Mouse (Mus musculus) thymus, postnatal 14 days (tissue): ENCODE data around the gene Pla2g7.

Experiments used
- DNase-seq: peaks from one replicate; pipeline ENCODE4 v3.0.0; 2021

The Pla2g7 gene

DNA sequence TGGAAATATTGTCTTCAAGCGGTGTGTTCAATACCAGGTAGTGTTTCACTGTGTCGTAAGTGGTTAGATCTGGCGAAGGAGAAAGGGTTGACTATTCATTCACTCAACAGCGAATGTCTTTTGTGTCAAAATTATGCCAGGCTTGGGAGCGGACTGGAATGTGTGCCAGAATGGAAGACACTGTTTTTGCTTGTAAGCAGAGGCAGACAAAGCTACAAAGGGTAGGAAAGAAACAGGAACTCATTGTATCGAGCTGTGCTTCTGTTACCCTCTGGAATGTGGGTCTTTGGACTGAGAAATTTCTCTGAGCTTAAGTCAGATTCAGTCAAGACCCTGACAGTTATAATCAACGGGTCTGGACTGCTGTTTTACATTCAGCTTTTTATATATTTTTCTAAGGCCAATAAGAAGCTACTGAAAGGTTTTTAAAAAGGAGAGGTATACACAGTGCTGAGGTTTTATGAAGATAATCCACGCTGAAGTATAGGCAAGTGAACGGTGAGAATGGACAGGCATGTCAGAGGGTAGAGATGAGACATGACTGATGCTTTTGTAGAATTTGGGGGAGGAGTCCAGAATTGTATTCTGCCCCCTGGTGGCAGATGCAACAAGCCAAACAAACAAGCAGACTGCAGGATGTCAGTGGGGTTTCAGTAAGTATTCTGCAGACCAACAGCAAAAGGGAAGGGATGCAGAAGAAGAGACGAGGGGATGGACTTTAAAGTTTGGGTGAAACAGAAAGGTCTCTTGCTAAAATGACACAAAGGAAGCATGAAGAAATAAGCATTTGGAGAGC lies 81.9 kb downstream of the Pla2g7 start:
- peak; percentile 37 for DNase-seq

DNA sequence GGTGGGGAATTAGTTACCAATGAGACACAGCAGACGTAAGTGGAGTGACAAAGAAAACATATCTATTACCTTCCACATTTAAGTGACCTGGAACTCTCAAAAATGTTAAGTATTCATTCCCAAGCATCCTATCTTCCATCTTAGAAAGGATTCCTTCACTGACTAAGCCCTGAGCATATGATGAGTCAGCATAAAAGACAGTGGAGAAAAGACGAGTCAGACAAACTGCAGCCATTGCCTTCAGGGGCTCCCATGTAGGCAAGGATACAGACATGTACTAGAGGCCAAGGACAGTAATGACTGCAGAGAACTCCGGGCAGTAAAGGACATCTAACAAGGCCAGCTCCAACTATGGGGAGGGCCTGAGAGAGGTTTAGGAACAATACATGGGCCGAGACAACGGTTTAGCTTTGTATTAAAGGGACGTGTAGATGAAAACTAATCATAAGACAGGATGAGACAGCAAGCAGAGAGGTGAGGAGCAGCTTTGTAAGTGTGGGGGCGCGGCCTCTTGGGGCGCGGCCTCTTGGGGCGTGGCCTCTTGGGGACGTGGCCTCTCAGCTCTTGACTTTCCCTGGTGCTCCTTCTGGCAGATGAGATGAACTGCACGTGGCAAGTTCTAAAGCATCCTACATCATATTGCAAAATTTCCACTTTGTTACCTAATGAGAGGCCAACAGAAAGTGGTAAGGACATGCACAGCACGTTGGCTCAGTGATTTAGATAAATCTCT lies 83.6 kb downstream of the Pla2g7 start:
- no peak for DNase-seq
